Mouse (Mus musculus): ENCODE data around the gene Dyrk1a.

Dyrk1a gene

GRCm38 (mm10) chr16:94569229-94570176 lies at the start of gene Dyrk1a:
Gene Dyrk1a (plus strand): TSS chr16:94570010.
- DNase-seq (ENCODE audit: low read depth, low spot score), result peak; percentile 99

- DNase-seq (ENCODE audit: low read depth, low spot score), result no peak
Observed at GRCm38 (mm10) chr16:94523594-94524377, 46.0 kb upstream of the Dyrk1a start.

- no peak for DNase-seq (ENCODE audit: low read depth, low spot score)
Observed at GRCm38 (mm10) chr16:94524691-94525090, 45.1 kb upstream of the Dyrk1a start.

- no peak for DNase-seq (ENCODE audit: low read depth, low spot score)
Observed at GRCm38 (mm10) chr16:94525955-94526343, 43.9 kb upstream of the Dyrk1a start.

GRCm38 (mm10) chr16:94526344-94527151 lies 43.3 kb upstream of the Dyrk1a start, which contains the start of gene Vps26c:
Gene Vps26c (minus strand): TSS chr16:94526830.
- DNase-seq (ENCODE audit: low read depth, low spot score), result peak; percentile 97

GRCm38 (mm10) chr16:94527152-94527534 lies 42.7 kb upstream of the Dyrk1a start:
- DNase-seq (ENCODE audit: low read depth, low spot score), result no peak

- DNase-seq (ENCODE audit: low read depth, low spot score), result no peak
Observed at GRCm38 (mm10) chr16:94527546-94527945, 42.3 kb upstream of the Dyrk1a start.

- DNase-seq (ENCODE audit: low read depth, low spot score), result no peak
Observed at GRCm38 (mm10) chr16:94531268-94531667, 38.5 kb upstream of the Dyrk1a start.

GRCm38 (mm10) chr16:94533679-94534078 lies 36.1 kb upstream of the Dyrk1a start:
- no peak for DNase-seq (ENCODE audit: low read depth, low spot score)

- DNase-seq (ENCODE audit: low read depth, low spot score), result no peak
Observed at GRCm38 (mm10) chr16:94535716-94536115, 34.1 kb upstream of the Dyrk1a start.

GRCm38 (mm10) chr16:94536417-94537158 lies 33.2 kb upstream of the Dyrk1a start:
- no peak for DNase-seq (ENCODE audit: low read depth, low spot score)

- no peak for DNase-seq (ENCODE audit: low read depth, low spot score)
Observed at GRCm38 (mm10) chr16:94537159-94537527, 32.7 kb upstream of the Dyrk1a start.

- no peak for DNase-seq (ENCODE audit: low read depth, low spot score)
Observed at GRCm38 (mm10) chr16:94540140-94540539, 29.7 kb upstream of the Dyrk1a start.

GRCm38 (mm10) chr16:94542898-94543297 lies 26.9 kb upstream of the Dyrk1a start:
- DNase-seq (ENCODE audit: low read depth, low spot score), result peak; percentile 62

GRCm38 (mm10) chr16:94544540-94545105 lies 25.2 kb upstream of the Dyrk1a start:
- DNase-seq (ENCODE audit: low read depth, low spot score), result no peak

- DNase-seq (ENCODE audit: low read depth, low spot score), result no peak
Observed at GRCm38 (mm10) chr16:94545781-94546562, 23.8 kb upstream of the Dyrk1a start.

- DNase-seq (ENCODE audit: low read depth, low spot score), result no peak
Observed at GRCm38 (mm10) chr16:94549813-94550212, 20.0 kb upstream of the Dyrk1a start.

GRCm38 (mm10) chr16:94551934-94552333 lies 17.9 kb upstream of the Dyrk1a start:
- DNase-seq (ENCODE audit: low read depth, low spot score), result peak; percentile 73

- DNase-seq (ENCODE audit: low read depth, low spot score), result no peak
Observed at GRCm38 (mm10) chr16:94555346-94555745, 14.5 kb upstream of the Dyrk1a start.

- no peak for DNase-seq (ENCODE audit: low read depth, low spot score)
Observed at GRCm38 (mm10) chr16:94556228-94556627, 13.6 kb upstream of the Dyrk1a start.

All from WW6 (cell line).